Mouse (Mus musculus) liver, embryonic 12.5 days (tissue): ENCODE measurements around the gene Nemp1. TPM values are rescaled to one million over a fixed set of nuclear protein-coding genes. Genes with fewer than 3 reads are reported as not detected.
A peak's percentile ranks its signal among the peaks of the same experiment; 100 is the strongest.

Source experiments
- ATAC-seq: fragments of 200-750 bp; cut with Nextera tagmentation; 2 replicates; pipeline ENCODE4 v1.8.0; 2017; ENCODE audit warnings: moderate number of reproducible peaks, mild to moderate bottlenecking, moderate library complexity
- H3K27ac ChIP-seq: fragments of 300-500 bp; sonication (generic); 2 replicates; pipeline ENCODE4 v1.5.1; 2016; ENCODE audit warnings: mild to moderate bottlenecking
- H3K27me3 ChIP-seq: fragments of 300-500 bp; sonication (generic); replicated peaks from 2 replicates; pipeline ENCODE4 v1.6.1; 2016; ENCODE audit warnings: mild to moderate bottlenecking, moderate library complexity
- H3K36me3 ChIP-seq: fragments of 300-500 bp; sonication (generic); 2 replicates; pipeline ENCODE4 v1.6.1; 2016; ENCODE audit warnings: mild to moderate bottlenecking, moderate library complexity
- H3K4me1 ChIP-seq: fragments of 300-500 bp; sonication (generic); 2 replicates; pipeline ENCODE4 v1.6.1; 2016
- H3K4me2 ChIP-seq: fragments of 300-500 bp; sonication (generic); 2 replicates; pipeline ENCODE4 v1.6.1; 2016; ENCODE audit warnings: mild to moderate bottlenecking, moderate library complexity
- H3K4me3 ChIP-seq: fragments of 300-500 bp; sonication (generic); 2 replicates; pipeline ENCODE4 v1.5.1; 2016; ENCODE audit warnings: mild to moderate bottlenecking, moderate library complexity
- H3K9ac ChIP-seq: fragments of 300-500 bp; sonication (generic); 2 replicates; pipeline ENCODE4 v1.6.1; 2016; ENCODE audit warnings: mild to moderate bottlenecking, moderate library complexity
- H3K9me3 ChIP-seq: fragments of 300-500 bp; sonication (generic); replicated peaks from 2 replicates; pipeline ENCODE4 v1.6.1; 2016; ENCODE audit warnings: mild to moderate bottlenecking, moderate library complexity
- WGBS: fragments of 180-500 bp; shearing (Covaris S2); methylation state at CpG from one replicate; pipeline ENCODE4 v1.1.7; 2016; ENCODE audit not compliant: insufficient replicate concordance; 5-methylcytosine and 5-hydroxymethylcytosine counted together
- polyA plus RNA-seq: library from polyadenylated mRNA; unstranded; fragments of >200 nt; fragmentation: Nextera tagmentation; extraction: Ambion mirVana; gene quantifications from 2 replicates; pipeline ENCODE4 v1.2.1, GENCODE M21; 2016

Gene Nemp1
- polyA plus RNA-seq, 1 experiment from 2014 or later: 7.0 TPM

- H3K4me1 ChIP-seq: peaks cover 87% of the 10 kb centered on the region
- H3K36me3 ChIP-seq: peaks cover 8% of the 10 kb centered on the region
- H3K4me3 ChIP-seq: no peak overlapping the region
- H3K27me3 ChIP-seq: no peaks in the 10 kb centered on the region
- no peak overlapping the region for H3K9ac ChIP-seq
- no peak for ATAC-seq
- no peaks in the 10 kb centered on the region for H3K9me3 ChIP-seq
- peak overlapping the region; percentile 23 for H3K27ac ChIP-seq
- peak overlapping the region; percentile 20; the same call in 1 of the 2 replicates for H3K4me2 ChIP-seq
- 31% methylated on average over 4 of the region's 4 CpGs for WGBS
Measured at GRCm38 (mm10) chr10:127736916-127737315, 70.2 kb downstream of the Nemp1 start.

GRCm38 (mm10) chr10:127737552-127737951 is 70.9 kb downstream of the Nemp1 start:
- peak overlapping the region; percentile 20; the same call in 1 of the 2 replicates for H3K27ac ChIP-seq
- no peaks in the 10 kb centered on the region for H3K9me3 ChIP-seq
- WGBS: 13% methylated on average over 2 of the region's 2 CpGs
- no peak overlapping the region for H3K9ac ChIP-seq
- ATAC-seq: no peak
- H3K4me2 ChIP-seq: 0 out of 2 replicates have a peak overlapping the region, but pooled peaks have one; percentile 20
- H3K36me3 ChIP-seq: peaks cover 14% of the 10 kb centered on the region
- H3K4me3 ChIP-seq: no peak overlapping the region
- H3K4me1 ChIP-seq: peaks cover 82% of the 10 kb centered on the region
- no peaks in the 10 kb centered on the region for H3K27me3 ChIP-seq

DNA sequence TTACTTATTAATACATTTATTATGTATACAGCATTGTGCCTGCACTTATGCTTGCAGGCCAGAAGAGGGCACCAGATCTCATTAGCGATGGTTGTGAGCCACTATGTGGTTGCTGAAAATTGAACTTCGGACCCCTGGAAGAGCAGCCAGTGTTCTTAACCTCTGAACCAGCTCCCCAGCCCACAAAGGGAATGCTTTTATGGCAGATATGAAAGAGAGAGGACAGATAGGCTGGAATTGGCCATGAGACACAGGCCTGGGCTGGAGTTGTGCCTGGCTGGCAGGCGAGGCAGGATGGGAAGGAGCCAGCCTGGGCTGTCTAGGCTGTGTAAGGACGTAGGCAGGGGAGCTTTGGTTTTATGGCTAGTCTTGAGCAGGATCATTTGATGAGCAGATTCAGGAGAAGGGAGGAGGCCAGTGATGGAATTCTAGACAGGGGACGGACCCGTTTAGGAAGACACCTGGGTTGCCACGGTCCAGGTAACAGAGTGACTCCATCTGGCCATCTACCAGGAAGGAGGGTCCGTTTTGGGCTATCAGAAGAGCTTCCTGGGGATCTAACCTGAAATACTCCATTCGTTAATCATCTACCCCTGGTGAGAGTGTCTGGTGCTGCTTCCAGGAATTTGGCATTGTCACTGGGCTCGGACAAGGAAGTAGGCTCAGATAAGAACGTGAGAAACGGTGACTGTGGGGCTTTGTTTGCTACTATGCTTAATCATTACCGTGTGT is 71.6 kb downstream of the Nemp1 start:
- H3K27ac ChIP-seq: peak overlapping the region; percentile 82
- H3K9me3 ChIP-seq: 0 out of 2 replicates have a peak, but pooled peaks cover 2% of the 10 kb centered on the region
- H3K4me3 ChIP-seq: peak overlapping the region; percentile 88
- peaks cover 22% of the 10 kb centered on the region for H3K36me3 ChIP-seq
- peaks cover 75% of the 10 kb centered on the region for H3K4me1 ChIP-seq
- no peaks in the 10 kb centered on the region for H3K27me3 ChIP-seq
- ATAC-seq: peak; percentile 57
- H3K4me2 ChIP-seq: peak overlapping the region; percentile 86
- 26% methylated on average over 13 of the region's 13 CpGs for WGBS
- peak overlapping the region; percentile 92; the same call in 1 of the 2 replicates for H3K9ac ChIP-seq

GRCm38 (mm10) chr10:127739083-127739660 is 72.5 kb downstream of the Nemp1 start, which contains the start of gene Zbtb39:
Gene Zbtb39 (plus strand): TSS chr10:127739538.
- no peaks in the 10 kb centered on the region for H3K27me3 ChIP-seq
- ATAC-seq: peak; percentile 75
- H3K4me1 ChIP-seq: peaks cover 66% of the 10 kb centered on the region
- peak within 1 kb of the TSS; percentile 92 for H3K9ac ChIP-seq
- H3K4me2 ChIP-seq: peak within 1 kb of the TSS; percentile 86
- peak within 1 kb of the TSS; percentile 88 for H3K4me3 ChIP-seq
- peaks cover 31% of the 10 kb centered on the region for H3K36me3 ChIP-seq
- WGBS: 1% methylated on average over 49 of the region's 61 CpGs
- peak within 1 kb of the TSS; percentile 82 for H3K27ac ChIP-seq
- 0 out of 2 replicates have a peak, but pooled peaks cover 2% of the 10 kb centered on the region for H3K9me3 ChIP-seq

- peak overlapping the region; percentile 82 for H3K27ac ChIP-seq
- peak overlapping the region; percentile 92 for H3K9ac ChIP-seq
- H3K27me3 ChIP-seq: no peaks in the 10 kb centered on the region
- peak overlapping the region; percentile 88 for H3K4me3 ChIP-seq
- 0 out of 2 replicates have a peak, but pooled peaks cover 2% of the 10 kb centered on the region for H3K9me3 ChIP-seq
- WGBS: under 1% methylated on average over 51 of the region's 55 CpGs
- peaks cover 36% of the 10 kb centered on the region for H3K36me3 ChIP-seq
- ATAC-seq: peak; percentile 56
- H3K4me2 ChIP-seq: peak overlapping the region; percentile 86
- H3K4me1 ChIP-seq: peaks cover 61% of the 10 kb centered on the region
Measured at GRCm38 (mm10) chr10:127739661-127740161, 73.0 kb downstream of the Nemp1 start.

DNA sequence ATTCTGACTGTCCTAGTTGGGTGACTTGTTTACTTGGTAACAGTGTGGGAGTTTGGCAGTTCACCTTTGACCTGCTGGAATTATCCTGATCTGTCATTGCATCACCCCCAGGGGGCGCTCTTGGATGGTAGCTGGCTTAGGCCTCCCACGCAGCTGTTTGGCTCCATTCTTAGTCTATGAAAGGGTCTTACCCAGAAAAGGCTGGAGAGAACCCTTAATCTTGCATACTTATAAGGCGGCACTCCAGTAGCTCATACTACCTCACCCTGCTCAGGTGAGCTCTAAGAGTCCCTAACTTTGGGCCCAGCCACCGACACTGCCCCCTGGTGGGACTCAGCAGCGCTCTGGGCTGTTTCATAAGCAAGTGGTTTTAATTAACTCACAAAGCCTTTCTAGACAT is 78.0 kb downstream of the Nemp1 start:
- Histone ChIP-seq H3K9me3 (0 out of 2 replicates have a peak, but pooled peaks cover 2% of the 10 kb centered on the region), H3K36me3 (peaks cover 71% of the 10 kb centered on the region), H3K27me3 (no peaks in the 10 kb centered on the region), H3K9ac (no peak overlapping the region), H3K4me1 (peaks cover 47% of the 10 kb centered on the region), H3K4me3 (no peak overlapping the region), H3K27ac (no peak overlapping the region), H3K4me2 (no peak overlapping the region)
- ATAC-seq: no peak
- 60% methylated on average over 5 of the region's 5 CpGs for WGBS

GRCm38 (mm10) chr10:127745886-127746285 is 79.2 kb downstream of the Nemp1 start:
- no peak overlapping the region for H3K4me2 ChIP-seq
- H3K4me3 ChIP-seq: no peak overlapping the region
- no peak overlapping the region for H3K9ac ChIP-seq
- 66% methylated on average over 5 of the region's 5 CpGs for WGBS
- no peak for ATAC-seq
- peaks cover 43% of the 10 kb centered on the region for H3K4me1 ChIP-seq
- H3K27ac ChIP-seq: no peak overlapping the region
- 0 out of 2 replicates have a peak, but pooled peaks cover 2% of the 10 kb centered on the region for H3K9me3 ChIP-seq
- 0 out of 2 replicates have a peak, but pooled peaks cover 8% of the 10 kb centered on the region for H3K27me3 ChIP-seq
- peaks cover 71% of the 10 kb centered on the region for H3K36me3 ChIP-seq

DNA sequence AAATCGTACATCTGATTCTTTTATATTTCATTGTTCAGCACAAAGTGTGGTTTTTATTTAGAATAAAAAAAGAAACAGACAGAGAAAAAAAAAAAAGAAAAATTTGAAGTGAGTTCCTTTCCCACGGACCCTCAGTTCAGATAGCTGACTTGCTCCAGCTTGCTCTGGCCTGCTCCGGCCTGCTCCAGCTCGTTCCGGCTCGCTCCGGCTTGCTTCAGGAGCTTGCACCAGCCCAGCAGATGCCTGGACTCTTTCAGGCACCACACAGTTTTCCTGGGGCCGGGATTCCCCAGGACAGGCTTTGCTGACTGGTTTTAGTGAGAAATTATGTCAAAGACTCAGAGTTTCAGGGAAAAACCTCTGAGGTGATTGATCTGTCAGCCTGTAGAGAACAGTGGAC is 80.6 kb downstream of the Nemp1 start:
- Histone ChIP-seq H3K27me3 (0 out of 2 replicates have a peak, but pooled peaks cover 8% of the 10 kb centered on the region), H3K4me3 (no peak overlapping the region), H3K9ac (no peak overlapping the region), H3K9me3 (0 out of 2 replicates have a peak, but pooled peaks cover 2% of the 10 kb centered on the region), H3K4me2 (0 out of 2 replicates have a peak overlapping the region, but pooled peaks have one; percentile 29), H3K4me1 (peaks cover 43% of the 10 kb centered on the region), H3K36me3 (peaks cover 59% of the 10 kb centered on the region), H3K27ac (peak overlapping the region; percentile 41; the same call in 1 of the 2 replicates)
- ATAC-seq: no peak
- 82% methylated on average over 8 of the region's 8 CpGs for WGBS

DNA sequence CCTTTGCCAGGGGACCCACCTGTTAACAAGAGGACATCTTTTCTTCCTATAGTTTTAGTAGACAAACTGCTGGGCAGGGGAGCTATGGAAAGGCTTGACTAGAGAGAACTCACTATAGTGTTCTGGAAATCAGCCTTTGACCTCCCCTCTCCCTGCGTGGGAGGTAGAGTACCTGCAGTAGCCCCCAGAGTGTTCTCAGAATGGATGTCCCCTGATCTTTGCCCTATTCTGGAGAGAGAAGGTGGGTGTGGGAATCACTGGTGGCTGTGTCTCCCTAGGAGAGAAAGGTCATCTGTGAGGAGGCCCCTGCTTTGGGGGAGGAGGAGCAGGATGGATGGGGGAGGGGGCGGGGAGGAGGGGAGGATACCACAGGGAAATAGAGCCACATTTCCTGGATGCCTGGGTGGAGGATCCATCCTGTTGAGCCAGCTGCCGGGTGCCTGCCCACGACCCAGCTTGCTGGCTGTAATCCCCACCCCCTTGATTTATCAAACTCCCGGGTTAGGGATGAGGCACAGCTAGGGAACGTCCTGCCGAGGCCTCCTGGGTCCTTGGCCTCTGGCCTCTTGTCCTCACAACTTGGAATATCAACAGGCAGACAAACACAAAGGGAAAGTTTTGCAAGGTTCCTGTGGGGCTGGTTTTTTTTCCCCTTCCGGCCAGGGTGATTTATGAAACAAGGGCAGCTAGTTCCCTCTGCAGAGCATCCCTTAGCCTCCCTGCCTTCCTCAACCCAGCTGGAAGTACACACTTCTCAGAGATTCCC is 82.3 kb downstream of the Nemp1 start:
- peak; percentile 48 for ATAC-seq
- Histone ChIP-seq H3K27me3 (0 out of 2 replicates have a peak, but pooled peaks cover 8% of the 10 kb centered on the region), H3K9me3 (no peaks in the 10 kb centered on the region), H3K36me3 (peaks cover 42% of the 10 kb centered on the region), H3K9ac (no peak overlapping the region), H3K4me1 (peaks cover 44% of the 10 kb centered on the region), H3K4me3 (peak overlapping the region; percentile 33), H3K27ac (peak overlapping the region; percentile 58; the same call in 1 of the 2 replicates), H3K4me2 (peak overlapping the region; percentile 29)
- WGBS: 14% methylated on average over 8 of the region's 8 CpGs

GRCm38 (mm10) chr10:127750136-127750777 is 83.6 kb downstream of the Nemp1 start:
- H3K4me1 ChIP-seq: peaks cover 56% of the 10 kb centered on the region
- 0 out of 2 replicates have a peak, but pooled peaks cover 8% of the 10 kb centered on the region for H3K27me3 ChIP-seq
- H3K9ac ChIP-seq: 0 out of 2 replicates have a peak overlapping the region, but pooled peaks have one; percentile 5
- 56% methylated on average over 24 of the region's 24 CpGs for WGBS
- no peaks in the 10 kb centered on the region for H3K9me3 ChIP-seq
- peaks cover 29% of the 10 kb centered on the region for H3K36me3 ChIP-seq
- no peak for ATAC-seq
- peak overlapping the region; percentile 33 for H3K4me3 ChIP-seq
- peak overlapping the region; percentile 29 for H3K4me2 ChIP-seq
- H3K27ac ChIP-seq: peak overlapping the region; percentile 58
